Mouse (Mus musculus): ENCODE data around the gene Adgrg3. TPM values are rescaled to one million over a fixed set of nuclear protein-coding genes. Genes with fewer than 3 reads are reported as not detected.

Gene Adgrg3
- polyA plus RNA-seq, 1 experiment = 6.8 TPM

DNA sequence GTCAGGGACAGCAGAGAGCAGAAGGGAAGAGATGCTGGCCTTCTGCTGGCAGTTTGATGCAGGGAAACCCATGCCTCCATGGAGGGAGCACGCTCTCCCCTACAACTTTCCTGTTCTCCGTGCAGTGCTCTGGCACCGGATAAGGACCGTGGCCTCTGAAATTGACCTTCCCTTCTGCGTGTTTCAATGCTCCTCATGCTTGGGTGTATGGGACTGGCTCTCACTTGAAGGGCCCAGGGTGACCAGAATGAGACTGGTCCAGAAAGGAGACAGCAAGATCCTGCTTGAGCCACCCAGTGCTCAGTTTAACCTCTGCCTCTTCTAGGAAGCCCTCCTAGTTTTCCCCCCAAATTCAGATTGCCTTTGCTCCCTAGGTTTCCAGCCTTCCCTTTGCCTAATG, 16.3 kb upstream of the Adgrg3 start:
- H3K36me3 ChIP-seq (ENCODE audit: control insufficient read depth, insufficient read depth, low read length) = no peaks in the 10 kb centered on the region
- no peak for DNase-seq (ENCODE audit: low read depth in 1 of 2, low spot score in 2 of 2)
- no peaks in the 10 kb centered on the region for H3K27me3 ChIP-seq (ENCODE audit: control insufficient read depth, insufficient read depth, low read length)
- WGBS = 69% methylated on average over 5 of the region's 5 CpGs
- peak overlapping the region; percentile 8; the same call in 1 of the 2 replicates for H3K27ac ChIP-seq (ENCODE audit: insufficient read depth, low read length)
- no peak overlapping the region for H3K4me3 ChIP-seq (ENCODE audit: extremely low read depth, insufficient read depth, insufficient read length)
- peaks cover 6% of the 10 kb centered on the region; the same call in 1 of the 2 replicates for H3K4me1 ChIP-seq (ENCODE audit: control insufficient read depth, insufficient read depth, insufficient read length)
- TF ChIP-seq POLR2A (IDR thresholded peaks at IDR 0.05; ENCODE audit: low read depth, low read length) (no peak), CTCF (IDR thresholded peaks at IDR 0.05; ENCODE audit: extremely low read depth, insufficient read depth, insufficient read length, insufficient replicate concordance) (no peak)

DNA sequence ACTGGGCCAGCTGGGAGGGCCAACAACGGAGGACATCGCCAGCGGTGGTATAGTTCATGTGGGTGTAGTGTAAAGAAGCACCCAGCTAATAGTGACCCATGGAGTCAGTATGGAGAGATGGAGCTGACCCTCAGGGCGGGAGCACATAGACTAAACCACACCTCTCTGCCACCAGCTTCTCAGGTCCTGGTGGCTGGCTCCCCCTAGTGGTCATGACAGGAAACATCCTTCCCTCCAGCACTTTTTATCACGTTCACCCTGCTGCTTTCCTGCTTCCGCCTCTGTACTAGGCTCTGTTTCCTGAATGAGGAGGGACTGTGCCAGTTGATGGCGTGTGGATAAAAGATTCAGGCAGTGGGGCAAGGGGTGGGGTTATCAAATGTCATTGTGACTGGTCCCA, 15.8 kb upstream of the Adgrg3 start:
- Histone ChIP-seq H3K4me3 (ENCODE audit: extremely low read depth, insufficient read depth, insufficient read length) (no peak overlapping the region), H3K27me3 (ENCODE audit: control insufficient read depth, insufficient read depth, low read length) (no peaks in the 10 kb centered on the region), H3K27ac (ENCODE audit: insufficient read depth, low read length) (no peak overlapping the region), H3K36me3 (ENCODE audit: control insufficient read depth, insufficient read depth, low read length) (no peaks in the 10 kb centered on the region), H3K4me1 (ENCODE audit: control insufficient read depth, insufficient read depth, insufficient read length) (peaks cover 6% of the 10 kb centered on the region; the same call in 1 of the 2 replicates)
- WGBS = 14% methylated on average over 7 of the region's 7 CpGs
- DNase-seq (ENCODE audit: low read depth in 1 of 2, low spot score in 2 of 2) = peak; percentile 55 to 63
- TF ChIP-seq POLR2A (IDR thresholded peaks at IDR 0.05; ENCODE audit: low read depth, low read length) (no peak), CTCF (IDR thresholded peaks at IDR 0.05; ENCODE audit: extremely low read depth, insufficient read depth, insufficient read length, insufficient replicate concordance) (peak; percentile 95; the same call in 1 of the 2 replicates)

DNA sequence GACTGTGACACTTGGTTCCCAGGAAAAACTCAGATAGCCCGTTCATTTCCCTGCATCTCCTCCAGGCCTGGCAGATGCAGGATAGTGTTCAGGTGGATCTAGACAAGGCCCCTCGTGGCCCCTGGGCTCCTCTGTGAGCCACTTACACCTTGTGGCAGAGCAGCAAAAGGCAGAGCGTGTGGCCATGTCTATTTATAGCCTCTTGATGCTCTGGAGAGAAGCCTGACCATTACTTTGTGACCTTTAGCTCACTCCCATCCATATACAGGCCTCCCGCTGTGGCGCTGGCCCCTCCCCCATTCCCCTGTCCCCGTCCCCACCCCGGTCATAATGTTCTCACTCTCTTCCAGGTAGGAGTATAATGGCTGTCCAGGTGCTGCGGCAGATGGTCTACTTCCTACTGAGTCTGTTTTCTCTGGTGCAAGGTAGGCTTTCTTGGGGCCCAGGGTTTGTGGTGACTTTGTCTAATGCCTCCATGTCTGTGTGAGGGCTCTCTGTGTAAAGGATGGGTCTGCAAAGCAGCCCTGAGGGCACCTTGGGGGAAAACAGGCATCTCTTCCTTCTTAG, 15.3 kb upstream of the Adgrg3 start:
- no peak overlapping the region for H3K4me3 ChIP-seq (ENCODE audit: extremely low read depth, insufficient read depth, insufficient read length)
- WGBS = 72% methylated on average over 8 of the region's 8 CpGs
- peaks cover 6% of the 10 kb centered on the region; the same call in 1 of the 2 replicates for H3K4me1 ChIP-seq (ENCODE audit: control insufficient read depth, insufficient read depth, insufficient read length)
- no peaks in the 10 kb centered on the region for H3K27me3 ChIP-seq (ENCODE audit: control insufficient read depth, insufficient read depth, low read length)
- H3K27ac ChIP-seq (ENCODE audit: insufficient read depth, low read length) = no peak overlapping the region
- no peak for DNase-seq (ENCODE audit: low read depth in 1 of 2, low spot score in 2 of 2)
- no peaks in the 10 kb centered on the region for H3K36me3 ChIP-seq (ENCODE audit: control insufficient read depth, insufficient read depth, low read length)
- TF ChIP-seq POLR2A (IDR thresholded peaks at IDR 0.05; ENCODE audit: low read depth, low read length) (no peak), CTCF (IDR thresholded peaks at IDR 0.05; ENCODE audit: extremely low read depth, insufficient read depth, insufficient read length, insufficient replicate concordance) (no peak)

DNA sequence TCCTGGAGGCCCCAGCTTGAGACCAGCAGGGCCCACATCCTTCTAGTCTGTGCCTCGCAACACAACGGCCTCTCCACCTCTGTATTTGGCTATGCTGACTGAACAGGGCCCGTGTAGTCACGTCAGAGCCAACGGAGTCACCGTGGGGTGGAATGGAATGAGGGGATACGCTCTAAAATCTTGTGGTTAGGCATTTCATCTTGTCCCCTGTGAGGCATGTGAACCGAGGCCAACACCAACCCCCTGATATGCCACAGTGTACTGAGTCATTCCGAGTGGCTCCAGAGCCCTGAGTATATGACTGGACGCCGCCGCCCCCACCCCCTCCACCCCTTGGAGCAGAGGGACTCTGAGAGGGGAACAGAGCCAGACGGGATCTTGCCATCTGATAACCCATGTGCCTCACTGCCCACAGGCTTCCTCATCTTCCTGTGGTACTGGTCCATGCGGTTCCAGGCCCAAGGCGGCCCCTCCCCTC, 5.0 kb upstream of the Adgrg3 start:
- Histone ChIP-seq H3K36me3 (ENCODE audit: control insufficient read depth, insufficient read depth, low read length) (no peaks in the 10 kb centered on the region), H3K4me1 (ENCODE audit: control insufficient read depth, insufficient read depth, insufficient read length) (no peaks in the 10 kb centered on the region), H3K27me3 (ENCODE audit: control insufficient read depth, insufficient read depth, low read length) (no peaks in the 10 kb centered on the region), H3K27ac (ENCODE audit: insufficient read depth, low read length) (no peak overlapping the region), H3K4me3 (ENCODE audit: extremely low read depth, insufficient read depth, insufficient read length) (no peak overlapping the region)
- DNase-seq (ENCODE audit: low read depth in 1 of 2, low spot score in 2 of 2) = no peak
- TF ChIP-seq CTCF (IDR thresholded peaks at IDR 0.05; ENCODE audit: extremely low read depth, insufficient read depth, insufficient read length, insufficient replicate concordance) (no peak), POLR2A (IDR thresholded peaks at IDR 0.05; ENCODE audit: low read depth, low read length) (no peak)
- 61% methylated on average over 15 of the region's 15 CpGs for WGBS

DNA sequence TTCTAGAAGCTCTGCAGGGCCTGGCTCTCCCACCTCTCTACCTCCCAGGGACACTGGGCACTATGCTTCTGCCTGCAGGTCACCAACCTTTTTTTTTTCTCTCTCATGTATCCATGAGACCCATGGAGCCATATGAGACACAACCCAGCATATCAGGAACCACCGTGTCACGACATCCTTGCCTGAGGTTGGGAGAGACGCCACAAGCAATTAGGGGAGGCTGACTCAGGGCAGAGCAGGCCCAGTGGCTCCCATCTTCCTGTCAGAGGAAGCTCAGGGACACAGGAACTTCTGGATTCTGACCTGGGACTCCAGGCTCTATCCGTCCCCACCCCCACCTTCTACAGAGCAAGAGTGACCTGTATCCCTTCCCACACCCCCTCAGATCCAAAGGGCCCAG, 1.6 kb upstream of the Adgrg3 start:
- H3K36me3 ChIP-seq (ENCODE audit: control insufficient read depth, insufficient read depth, low read length) = no peaks in the 10 kb centered on the region
- H3K27me3 ChIP-seq (ENCODE audit: control insufficient read depth, insufficient read depth, low read length) = no peaks in the 10 kb centered on the region
- no peak for TF ChIP-seq CTCF (IDR thresholded peaks at IDR 0.05; ENCODE audit: extremely low read depth, insufficient read depth, insufficient read length, insufficient replicate concordance)
- TF ChIP-seq POLR2A (IDR thresholded peaks at IDR 0.05; ENCODE audit: low read depth, low read length) = no peak
- no peak overlapping the region for H3K27ac ChIP-seq (ENCODE audit: insufficient read depth, low read length)
- no peak for DNase-seq (ENCODE audit: low read depth in 1 of 2, low spot score in 2 of 2)
- 74% methylated on average over 4 of the region's 4 CpGs for whole genome bisulfite sequencing
- H3K4me3 ChIP-seq (ENCODE audit: extremely low read depth, insufficient read depth, insufficient read length) = no peak overlapping the region
- peaks cover 2% of the 10 kb centered on the region; the same call in 1 of the 2 replicates for H3K4me1 ChIP-seq (ENCODE audit: control insufficient read depth, insufficient read depth, insufficient read length)

DNA sequence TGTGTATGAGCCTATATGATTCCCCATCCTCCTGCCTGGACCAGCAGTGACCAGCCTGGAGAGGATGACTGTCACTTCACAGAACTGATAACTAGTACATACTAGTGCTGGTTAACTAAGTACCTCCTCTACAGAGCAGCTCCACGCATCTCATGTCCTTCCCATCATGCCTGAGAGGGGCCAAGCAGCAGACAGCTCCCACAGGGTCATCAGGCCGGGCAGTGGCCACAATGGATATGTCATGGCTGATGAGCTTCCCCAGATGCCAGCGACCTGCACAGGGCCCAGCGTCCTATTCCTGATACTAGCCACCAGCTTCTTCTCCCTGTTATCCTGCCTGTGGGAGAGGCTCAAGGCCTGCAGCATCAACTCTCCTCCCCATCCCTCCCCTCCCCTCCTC, 808 bp upstream of the Adgrg3 start:
- Histone ChIP-seq H3K36me3 (ENCODE audit: control insufficient read depth, insufficient read depth, low read length) (no peaks in the 10 kb centered on the region), H3K4me3 (ENCODE audit: extremely low read depth, insufficient read depth, insufficient read length) (no peak overlapping the region), H3K4me1 (ENCODE audit: control insufficient read depth, insufficient read depth, insufficient read length) (peaks cover 2% of the 10 kb centered on the region; the same call in 1 of the 2 replicates), H3K27me3 (ENCODE audit: control insufficient read depth, insufficient read depth, low read length) (no peaks in the 10 kb centered on the region), H3K27ac (ENCODE audit: insufficient read depth, low read length) (no peak overlapping the region)
- 72% methylated on average over 4 of the region's 4 CpGs for WGBS
- no peak for DNase-seq (ENCODE audit: low read depth in 1 of 2, low spot score in 2 of 2)
- no peak for TF ChIP-seq CTCF (IDR thresholded peaks at IDR 0.05; ENCODE audit: extremely low read depth, insufficient read depth, insufficient read length, insufficient replicate concordance)
- TF ChIP-seq POLR2A (IDR thresholded peaks at IDR 0.05; ENCODE audit: low read depth, low read length) = no peak

DNA sequence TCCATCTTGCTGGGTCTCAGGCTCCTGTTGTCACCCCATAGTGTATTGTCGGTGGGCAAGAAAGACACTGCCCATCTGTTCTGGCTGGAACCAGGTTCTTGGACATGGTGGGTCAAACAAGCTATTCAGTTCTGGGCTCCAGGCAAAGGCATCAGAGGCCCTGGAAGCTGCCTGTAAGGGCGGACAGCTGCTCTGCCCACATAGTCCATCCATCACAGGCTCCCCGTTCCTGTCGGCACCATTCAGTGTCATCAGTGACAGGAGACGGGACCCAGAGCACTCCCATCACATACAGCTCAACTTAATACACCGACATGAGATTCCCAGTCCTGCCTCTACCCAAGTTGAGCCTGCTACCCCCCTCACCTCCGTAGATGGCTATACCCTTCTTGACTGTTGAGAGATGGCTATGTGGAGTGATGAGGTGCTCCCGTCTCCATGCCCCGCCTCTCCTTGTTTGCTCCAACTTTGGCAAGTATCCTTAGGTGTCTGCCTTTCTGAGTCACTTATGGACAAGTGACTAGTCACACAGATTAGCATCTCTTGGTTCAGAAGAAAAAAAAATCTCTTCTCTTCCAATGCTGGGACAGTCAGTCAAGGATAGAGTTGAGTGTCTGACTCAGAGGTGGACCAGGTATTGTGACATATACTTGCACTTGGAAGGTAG, 610 bp downstream of the Adgrg3 start:
- TF ChIP-seq CTCF (IDR thresholded peaks at IDR 0.05; ENCODE audit: extremely low read depth, insufficient read depth, insufficient read length, insufficient replicate concordance) = no peak
- TF ChIP-seq POLR2A (IDR thresholded peaks at IDR 0.05; ENCODE audit: low read depth, low read length) = no peak
- WGBS = 85% methylated on average over 9 of the region's 9 CpGs
- Histone ChIP-seq H3K27ac (ENCODE audit: insufficient read depth, low read length) (no peak overlapping the region), H3K4me3 (ENCODE audit: extremely low read depth, insufficient read depth, insufficient read length) (no peak overlapping the region), H3K36me3 (ENCODE audit: control insufficient read depth, insufficient read depth, low read length) (no peaks in the 10 kb centered on the region), H3K27me3 (ENCODE audit: control insufficient read depth, insufficient read depth, low read length) (no peaks in the 10 kb centered on the region), H3K4me1 (ENCODE audit: control insufficient read depth, insufficient read depth, insufficient read length) (peaks cover 2% of the 10 kb centered on the region; the same call in 1 of the 2 replicates)
- DNase-seq (ENCODE audit: low read depth in 1 of 2, low spot score in 2 of 2) = no peak

Data from spleen, adult 2 months (tissue).